Mouse (Mus musculus) heart, embryonic 14.5 days (tissue): ENCODE measurements around the gene Runx3. TPM values are rescaled to one million over a fixed set of nuclear protein-coding genes. Genes with fewer than 3 reads are reported as not detected.

ENCODE experiments used
- polyA plus RNA-seq: library from polyadenylated mRNA; unstranded; fragments of >200 nt; fragmentation: Nextera tagmentation; extraction: Ambion mirVana; gene quantifications from 2 replicates; pipeline ENCODE4 v1.2.1, GENCODE M21; 2014

Runx3 gene
- polyA plus RNA-seq, 1 experiment from 2014 or later: 0.09 TPM

Other genes with a start within 250 kb of the Runx3 start
- gene Tmem50a, start 205.6 kb upstream of the Runx3 start, polyA plus RNA-seq: 148 and 167 TPM in 2 replicates
- 341 TPM in 2 replicates for gene Rsrp1, start 197.1 kb upstream of the Runx3 start, polyA plus RNA-seq
- 52.2 and 54.9 TPM in 2 replicates for gene Syf2, start 189.8 kb upstream of the Runx3 start, polyA plus RNA-seq
- 181 and 194 TPM in 2 replicates for gene Clic4, start 152.2 kb downstream of the Runx3 start, polyA plus RNA-seq
- gene Srrm1, start 232.7 kb downstream of the Runx3 start, polyA plus RNA-seq: 120 TPM in 2 replicates